Mouse (Mus musculus): ENCODE results near the gene Map3k20. TPM values are rescaled to one million over a fixed set of nuclear protein-coding genes. Genes with fewer than 3 reads are reported as not detected.

The Map3k20 gene
- polyA plus RNA-seq, 1 experiment from 2014 or later = 7.5 TPM

DNA sequence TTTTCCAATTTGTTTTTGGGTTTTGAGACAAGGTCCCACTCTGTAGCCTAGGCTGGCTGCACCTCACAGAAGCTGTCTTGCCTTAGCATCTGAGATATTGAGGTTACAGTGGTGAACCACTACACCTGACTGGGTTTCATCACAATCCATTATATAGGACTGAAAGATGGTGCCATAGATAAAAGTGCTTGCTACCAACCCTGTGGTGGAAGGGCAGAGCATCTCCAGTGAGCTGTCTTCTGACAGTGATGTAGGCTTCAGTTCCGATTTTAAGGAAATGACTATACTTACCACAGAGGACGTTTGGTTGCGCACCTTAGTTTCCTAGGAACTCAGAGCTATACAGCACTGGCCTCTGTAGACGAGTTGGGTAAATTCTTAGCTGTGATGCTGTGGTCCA is 2.7 kb upstream of the Map3k20 start:
- H3K36me3 ChIP-seq (replicated peaks) = no peaks in the 10 kb centered on the region
- no peak for ATAC-seq (ENCODE audit: insufficient read depth)
- 54% methylated on average over 4 of the region's 4 CpGs for WGBS (ENCODE audit: insufficient replicate concordance)
- no peak overlapping the region for H3K4me3 ChIP-seq (replicated peaks)
- no peaks in the 10 kb centered on the region for H3K9me3 ChIP-seq (replicated peaks)
- no peak overlapping the region for H3K9ac ChIP-seq
- H3K4me1 ChIP-seq (replicated peaks) = peaks cover 14% of the 10 kb centered on the region
- H3K27ac ChIP-seq (replicated peaks) = no peak overlapping the region
- H3K4me2 ChIP-seq = no peak overlapping the region
- H3K27me3 ChIP-seq = peaks cover 11% of the 10 kb centered on the region; the same call in 1 of the 2 replicates

- Histone ChIP-seq H3K9ac (no peak overlapping the region), H3K27me3 (peaks cover 11% of the 10 kb centered on the region; the same call in 1 of the 2 replicates), H3K27ac (replicated peaks) (no peak overlapping the region), H3K36me3 (replicated peaks) (no peaks in the 10 kb centered on the region), H3K4me2 (no peak overlapping the region), H3K4me3 (replicated peaks) (no peak overlapping the region), H3K9me3 (replicated peaks) (no peaks in the 10 kb centered on the region), H3K4me1 (replicated peaks) (peaks cover 22% of the 10 kb centered on the region)
- ATAC-seq (ENCODE audit: insufficient read depth) = no peak
- WGBS (ENCODE audit: insufficient replicate concordance) = 67% methylated on average over 7 of the region's 7 CpGs
Observed at GRCm38 (mm10) chr2:72284689-72285088, 748 bp upstream of the Map3k20 start.

- Histone ChIP-seq H3K36me3 (replicated peaks) (no peaks in the 10 kb centered on the region), H3K4me3 (replicated peaks) (peak overlapping the region; percentile 86), H3K27me3 (peaks cover 11% of the 10 kb centered on the region; the same call in 1 of the 2 replicates), H3K9ac (peak overlapping the region; percentile 88), H3K4me2 (peak overlapping the region; percentile 79), H3K27ac (replicated peaks) (peak overlapping the region; percentile 60), H3K9me3 (replicated peaks) (no peaks in the 10 kb centered on the region), H3K4me1 (replicated peaks) (peaks cover 22% of the 10 kb centered on the region)
- peak; percentile 56 for ATAC-seq (ENCODE audit: insufficient read depth)
- under 1% methylated on average over 60 of the region's 60 CpGs for WGBS (ENCODE audit: insufficient replicate concordance)
Observed at GRCm38 (mm10) chr2:72285888-72286661, 638 bp downstream of the Map3k20 start.

GRCm38 (mm10) chr2:72287142-72287541 is 1.7 kb downstream of the Map3k20 start:
- Histone ChIP-seq H3K36me3 (replicated peaks) (no peaks in the 10 kb centered on the region), H3K9me3 (replicated peaks) (no peaks in the 10 kb centered on the region), H3K27ac (replicated peaks) (peak overlapping the region; percentile 87), H3K4me3 (replicated peaks) (peak overlapping the region; percentile 40), H3K4me1 (replicated peaks) (peaks cover 22% of the 10 kb centered on the region), H3K27me3 (peaks cover 7% of the 10 kb centered on the region; the same call in 1 of the 2 replicates), H3K9ac (peak overlapping the region; percentile 58), H3K4me2 (peak overlapping the region; percentile 66)
- WGBS (ENCODE audit: insufficient replicate concordance) = 7% methylated on average over 4 of the region's 4 CpGs
- ATAC-seq (ENCODE audit: insufficient read depth) = peak; percentile 91

GRCm38 (mm10) chr2:72288932-72289534 is 3.6 kb downstream of the Map3k20 start:
- H3K9ac ChIP-seq = no peak overlapping the region
- 85% methylated on average over 11 of the region's 11 CpGs for WGBS (ENCODE audit: insufficient replicate concordance)

DNA sequence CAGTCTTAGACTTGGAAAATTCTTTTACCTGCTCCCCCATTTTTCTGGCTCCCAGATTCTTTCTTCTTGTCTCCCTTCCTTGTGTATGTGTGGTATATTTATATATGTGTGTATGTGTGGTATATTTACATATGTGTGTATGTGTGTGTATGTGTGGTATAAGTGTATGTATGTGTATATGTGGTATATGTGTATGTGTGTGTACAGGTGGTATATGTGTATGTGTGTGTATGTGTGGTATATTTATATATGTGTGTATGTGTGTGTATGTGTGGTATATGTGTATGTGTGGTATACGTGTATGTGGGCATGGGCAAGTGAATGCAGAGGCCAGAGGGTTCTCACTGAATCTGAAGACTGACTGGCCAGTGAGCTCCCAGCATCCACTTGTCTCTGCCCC is 5.7 kb downstream of the Map3k20 start:
- ATAC-seq (ENCODE audit: insufficient read depth) = no peak
- no peak overlapping the region for H3K9ac ChIP-seq
- no peaks in the 10 kb centered on the region for H3K27me3 ChIP-seq
- no peak overlapping the region for H3K27ac ChIP-seq (replicated peaks)
- no peaks in the 10 kb centered on the region for H3K9me3 ChIP-seq (replicated peaks)
- no peaks in the 10 kb centered on the region for H3K36me3 ChIP-seq (replicated peaks)
- no peak overlapping the region for H3K4me3 ChIP-seq (replicated peaks)
- H3K4me2 ChIP-seq = no peak overlapping the region
- peaks cover 16% of the 10 kb centered on the region for H3K4me1 ChIP-seq (replicated peaks)
- WGBS (ENCODE audit: insufficient replicate concordance) = 76% methylated on average over 1 of the region's 1 CpGs

More at GRCm38 (mm10) chr2:72288932-72289534, 3.6 kb downstream of the Map3k20 start:
- Histone ChIP-seq H3K27ac (replicated peaks) (no peak overlapping the region), H3K27me3 (peaks cover 2% of the 10 kb centered on the region; the same call in 1 of the 2 replicates), H3K4me1 (replicated peaks) (peaks cover 22% of the 10 kb centered on the region), H3K36me3 (replicated peaks) (no peaks in the 10 kb centered on the region), H3K4me2 (no peak overlapping the region), H3K4me3 (replicated peaks) (no peak overlapping the region), H3K9me3 (replicated peaks) (no peaks in the 10 kb centered on the region)
- no peak for ATAC-seq (ENCODE audit: insufficient read depth)

- Histone ChIP-seq H3K36me3 (replicated peaks) (no peaks in the 10 kb centered on the region), H3K9me3 (replicated peaks) (no peaks in the 10 kb centered on the region), H3K4me2 (no peak overlapping the region), H3K27me3 (no peaks in the 10 kb centered on the region), H3K9ac (no peak overlapping the region), H3K27ac (replicated peaks) (no peak overlapping the region), H3K4me3 (replicated peaks) (no peak overlapping the region), H3K4me1 (replicated peaks) (peaks cover 11% of the 10 kb centered on the region)
- WGBS (ENCODE audit: insufficient replicate concordance) = 76% methylated on average over 8 of the region's 8 CpGs
- no peak for ATAC-seq (ENCODE audit: insufficient read depth)
Observed at GRCm38 (mm10) chr2:72292573-72292972, 7.1 kb downstream of the Map3k20 start.

DNA sequence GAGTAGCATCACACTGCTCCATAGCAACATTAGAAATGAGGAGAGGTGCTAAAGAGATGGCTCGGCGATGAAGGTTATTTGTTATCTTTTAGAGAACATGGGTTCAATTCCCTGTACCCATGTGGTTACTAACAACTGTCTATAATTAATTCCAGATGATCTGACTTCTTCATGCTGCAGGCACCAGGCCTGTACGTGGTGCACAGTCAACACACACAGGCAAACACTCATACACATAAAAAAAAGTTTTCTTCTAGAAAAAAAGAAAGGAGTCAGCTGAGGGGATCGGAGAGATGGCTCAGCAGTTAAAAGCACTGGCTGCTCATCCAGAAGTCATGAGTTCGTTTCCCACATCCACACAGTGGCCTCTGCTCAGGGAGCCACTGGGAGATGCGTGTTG is 9.6 kb downstream of the Map3k20 start:
- H3K4me1 ChIP-seq (replicated peaks) = 0 out of 2 replicates have a peak, but pooled peaks cover 3% of the 10 kb centered on the region
- H3K27me3 ChIP-seq = no peaks in the 10 kb centered on the region
- no peak for ATAC-seq (ENCODE audit: insufficient read depth)
- peaks cover 13% of the 10 kb centered on the region for H3K36me3 ChIP-seq (replicated peaks)
- H3K9ac ChIP-seq = no peak overlapping the region
- H3K27ac ChIP-seq (replicated peaks) = no peak overlapping the region
- WGBS (ENCODE audit: insufficient replicate concordance) = 68% methylated on average over 6 of the region's 6 CpGs
- H3K9me3 ChIP-seq (replicated peaks) = no peaks in the 10 kb centered on the region
- H3K4me2 ChIP-seq = no peak overlapping the region
- H3K4me3 ChIP-seq (replicated peaks) = no peak overlapping the region

DNA sequence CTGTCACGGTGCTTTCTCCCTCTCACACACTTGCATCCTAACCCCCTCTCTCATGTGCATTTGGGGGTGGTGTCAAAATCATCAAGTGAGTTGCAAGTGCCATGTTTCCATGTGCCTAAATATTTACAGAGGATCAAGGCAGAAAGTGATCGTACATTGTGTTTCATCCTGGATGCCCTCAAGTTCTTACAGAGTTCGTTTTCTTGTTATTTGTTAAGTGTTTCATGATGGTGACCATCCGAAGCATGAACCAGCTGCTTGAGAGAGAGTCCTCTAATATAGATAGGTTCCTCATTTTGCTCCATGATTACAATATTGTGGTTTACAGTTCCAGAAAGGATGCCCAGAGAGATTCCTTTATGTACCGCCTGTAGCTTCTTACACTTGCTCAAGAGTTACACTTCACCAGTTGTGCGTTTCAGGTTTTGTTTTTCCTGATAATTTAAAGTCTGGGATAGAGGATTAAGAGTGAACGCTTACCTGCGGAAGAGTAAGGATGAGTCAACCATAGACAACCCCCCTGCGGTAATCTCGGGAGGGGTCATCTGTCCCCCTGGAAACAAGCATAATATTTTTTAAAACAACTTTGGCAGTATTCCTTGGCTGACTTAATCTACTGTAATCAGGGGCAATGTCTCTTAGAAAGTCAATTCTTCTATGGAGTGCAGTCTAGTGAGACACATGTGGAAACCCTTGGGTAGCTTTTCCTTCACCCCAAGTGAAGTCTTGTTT is 11.7 kb downstream of the Map3k20 start:
- ATAC-seq (ENCODE audit: insufficient read depth) = no peak
- 80% methylated on average over 10 of the region's 10 CpGs for WGBS (ENCODE audit: insufficient replicate concordance)

DNA sequence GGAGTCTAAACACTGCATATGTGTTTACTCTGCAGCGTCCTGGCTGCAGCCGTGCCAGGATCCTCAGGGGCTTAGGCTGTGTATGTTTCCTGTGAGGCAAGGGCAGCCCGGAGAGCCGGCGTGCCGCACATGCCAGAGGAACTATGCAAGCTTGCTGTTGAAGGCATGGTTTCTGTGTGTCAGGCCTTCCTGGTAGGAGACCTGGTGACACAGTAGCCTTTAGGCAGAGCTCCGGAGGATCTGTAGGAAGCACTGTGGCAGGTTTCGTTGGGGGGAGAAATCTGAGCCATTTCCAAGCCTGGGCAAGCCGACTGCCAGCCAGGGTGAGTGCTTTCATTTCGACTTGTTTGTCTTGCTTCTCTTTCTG is 12.3 kb downstream of the Map3k20 start:
- Histone ChIP-seq H3K9me3 (replicated peaks) (no peaks in the 10 kb centered on the region), H3K27ac (replicated peaks) (no peak overlapping the region), H3K4me2 (no peak overlapping the region), H3K9ac (no peak overlapping the region), H3K36me3 (replicated peaks) (peaks cover 19% of the 10 kb centered on the region), H3K4me3 (replicated peaks) (no peak overlapping the region), H3K4me1 (replicated peaks) (0 out of 2 replicates have a peak, but pooled peaks cover 5% of the 10 kb centered on the region), H3K27me3 (no peaks in the 10 kb centered on the region)
- ATAC-seq (ENCODE audit: insufficient read depth) = no peak
- 69% methylated on average over 10 of the region's 10 CpGs for WGBS (ENCODE audit: insufficient replicate concordance)

More for the DNA sequence above, 11.7 kb downstream of the Map3k20 start:
- no peak overlapping the region for H3K4me3 ChIP-seq (replicated peaks)
- peaks cover 19% of the 10 kb centered on the region for H3K36me3 ChIP-seq (replicated peaks)
- 0 out of 2 replicates have a peak, but pooled peaks cover 5% of the 10 kb centered on the region for H3K4me1 ChIP-seq (replicated peaks)
- H3K9me3 ChIP-seq (replicated peaks) = no peaks in the 10 kb centered on the region
- H3K27ac ChIP-seq (replicated peaks) = no peak overlapping the region
- H3K9ac ChIP-seq = no peak overlapping the region
- no peaks in the 10 kb centered on the region for H3K27me3 ChIP-seq
- H3K4me2 ChIP-seq = no peak overlapping the region

GRCm38 (mm10) chr2:72298406-72298805 is 13.0 kb downstream of the Map3k20 start:
- H3K9ac ChIP-seq = no peak overlapping the region
- 60% methylated on average over 4 of the region's 4 CpGs for WGBS (ENCODE audit: insufficient replicate concordance)
- H3K4me3 ChIP-seq (replicated peaks) = no peak overlapping the region
- no peaks in the 10 kb centered on the region for H3K27me3 ChIP-seq
- H3K4me1 ChIP-seq (replicated peaks) = 0 out of 2 replicates have a peak, but pooled peaks cover 5% of the 10 kb centered on the region
- H3K36me3 ChIP-seq (replicated peaks) = peaks cover 19% of the 10 kb centered on the region
- H3K4me2 ChIP-seq = no peak overlapping the region
- no peak for ATAC-seq (ENCODE audit: insufficient read depth)
- H3K27ac ChIP-seq (replicated peaks) = no peak overlapping the region
- H3K9me3 ChIP-seq (replicated peaks) = no peaks in the 10 kb centered on the region
